Mouse (Mus musculus) CH12.LX (cell line): ENCODE data around the gene Ddx41. TPM values are rescaled to one million over a fixed set of nuclear protein-coding genes. Genes with fewer than 3 reads are reported as not detected.

Experiments used
- DNase-seq: peaks from one replicate; pipeline ENCODE4 v3.0.0-alpha.2; 2013; ENCODE audit errors: extremely low read depth
- H3K27ac ChIP-seq: 2 replicates; pipeline ENCODE4 v1.5.1; 2012; ENCODE audit warnings: low read depth, mild to moderate bottlenecking, control low read depth, moderate library complexity; ENCODE audit not compliant: insufficient read depth
- H3K27me3 ChIP-seq: replicated peaks from 2 replicates; pipeline ENCODE3; 2012; ENCODE audit warnings: inconsistent platforms
- H3K36me3 ChIP-seq, 2 experiments: replicated peaks in 1 of 2; 2 replicates each; pipeline versions ENCODE3 to v1.6.1; 2012; ENCODE audit warnings: inconsistent platforms in 1 of 2, low read length in 1 of 2, mild to moderate bottlenecking in 1 of 2, mixed read lengths in 1 of 2, moderate library complexity in 1 of 2; ENCODE audit not compliant: control insufficient read depth in 1 of 2, insufficient read depth in 1 of 2
- H3K4me1 ChIP-seq, 2 experiments: 2 replicates each; pipeline ENCODE4 v1.6.1; 2012; ENCODE audit warnings: inconsistent platforms in 1 of 2, moderate library complexity in 1 of 2; ENCODE audit not compliant: insufficient read depth in 2 of 2, control insufficient read depth in 1 of 2
- H3K4me2 ChIP-seq: 2 replicates; pipeline ENCODE4 v1.6.1; 2012; ENCODE audit warnings: low read depth, mild to moderate bottlenecking, control low read depth; ENCODE audit not compliant: poor library complexity, insufficient read depth, severe bottlenecking
- H3K4me3 ChIP-seq, 3 experiments: fragments of 150-350 bp in 1 of 3; sonication (generic) in 1 of 3; replicated peaks in 1 of 3; 2 replicates each; pipeline versions ENCODE3 to v1.5.1; 2011 to 2012; ENCODE audit warnings: low read depth in 2 of 3, low read length in 2 of 3, mild to moderate bottlenecking in 2 of 3, moderate library complexity in 2 of 3, control low read depth in 1 of 3, improper control_type of control experiment in 1 of 3, inconsistent platforms in 1 of 3, mixed read lengths in 1 of 3; ENCODE audit not compliant: poor library complexity in 1 of 3
- H3K79me2 ChIP-seq: replicated peaks from 2 replicates; pipeline ENCODE4 v1.6.1; 2012; ENCODE audit warnings: mild to moderate bottlenecking, moderate library complexity; ENCODE audit not compliant: control insufficient read depth, poor library complexity, insufficient read depth, severe bottlenecking; ENCODE audit errors: extremely low read depth
- H3K9ac ChIP-seq: 2 replicates; pipeline ENCODE4 v1.6.1; 2012; ENCODE audit warnings: low read depth, mild to moderate bottlenecking, control low read depth, moderate library complexity; ENCODE audit not compliant: insufficient read depth
- H3K9me3 ChIP-seq: replicated peaks from 2 replicates; pipeline ENCODE3; 2012; ENCODE audit warnings: low read length, inconsistent platforms, mixed read lengths
- BHLHE40 ChIP-seq: IDR thresholded peaks from 2 replicates; pipeline ENCODE4 v1.6.1; 2011; ENCODE audit warnings: mild to moderate bottlenecking, low read depth, low read length, improper control_type of control experiment
- CHD1 ChIP-seq: IDR thresholded peaks from 2 replicates; pipeline ENCODE4 v1.6.1; 2012; ENCODE audit warnings: low read depth, low read length, improper control_type of control experiment, inconsistent platforms
- CHD2 ChIP-seq: IDR thresholded peaks from 2 replicates; pipeline ENCODE4 v1.6.1; 2011; ENCODE audit warnings: low read length, improper control_type of control experiment
- CTCF ChIP-seq, 2 experiments: IDR thresholded peaks in 1 of 2; conservative IDR thresholded peaks in 1 of 2; 2 replicates each; pipeline ENCODE4 v1.5.1; 2011 to 2012; ENCODE audit warnings: low read depth in 2 of 2, low read length in 2 of 2, improper control_type of control experiment in 1 of 2, inconsistent platforms in 1 of 2, mild to moderate bottlenecking in 1 of 2, moderate library complexity in 1 of 2
- E2F4 ChIP-seq: IDR thresholded peaks from 2 replicates; pipeline ENCODE4 v1.6.1; 2011; ENCODE audit warnings: low read depth, low read length, improper control_type of control experiment; ENCODE audit not compliant: insufficient replicate concordance
- ELF1 ChIP-seq: IDR thresholded peaks from 2 replicates; pipeline ENCODE4 v1.6.1; 2014; ENCODE audit warnings: low read depth, mild to moderate bottlenecking, inconsistent platforms, low read length, improper control_type of control experiment
- EP300 ChIP-seq: IDR thresholded peaks from 2 replicates; pipeline ENCODE4 v1.6.1; 2011; ENCODE audit warnings: low read length, improper control_type of control experiment
- ETS1 ChIP-seq: conservative IDR thresholded peaks from 2 replicates; pipeline ENCODE4 v1.6.1; 2012; ENCODE audit warnings: low read depth, mild to moderate bottlenecking, inconsistent platforms, low read length, improper control_type of control experiment, moderate library complexity
- GABPA ChIP-seq: IDR thresholded peaks from 2 replicates; pipeline ENCODE4 v1.6.1; 2012; ENCODE audit warnings: low read depth, low read length, improper control_type of control experiment, inconsistent platforms; ENCODE audit not compliant: insufficient replicate concordance
- HCFC1 ChIP-seq: IDR thresholded peaks from 2 replicates; pipeline ENCODE4 v1.6.1; 2012; ENCODE audit warnings: low read depth, mild to moderate bottlenecking, inconsistent platforms, low read length, improper control_type of control experiment
- IRF4 ChIP-seq: IDR thresholded peaks from 2 replicates; pipeline ENCODE4 v1.6.1; 2014; ENCODE audit warnings: low read depth, mild to moderate bottlenecking, inconsistent platforms, low read length, improper control_type of control experiment
- JUN ChIP-seq: IDR thresholded peaks from 2 replicates; pipeline ENCODE4 v1.6.1; 2011; ENCODE audit warnings: low read depth, mild to moderate bottlenecking, low read length, improper control_type of control experiment, moderate library complexity; ENCODE audit not compliant: insufficient read depth
- JUND ChIP-seq: conservative IDR thresholded peaks from 2 replicates; pipeline ENCODE4 v1.6.1; 2011; ENCODE audit warnings: low read depth, low read length, improper control_type of control experiment
- KAT2A ChIP-seq: IDR thresholded peaks from 2 replicates; pipeline ENCODE4 v1.6.1; 2012; ENCODE audit warnings: low read length, improper control_type of control experiment, inconsistent platforms; ENCODE audit not compliant: insufficient replicate concordance
- MAFK ChIP-seq: IDR thresholded peaks from 2 replicates; pipeline ENCODE4 v1.6.1; 2011; ENCODE audit warnings: low read length, improper control_type of control experiment; ENCODE audit not compliant: insufficient replicate concordance
- MAX ChIP-seq: IDR thresholded peaks from 2 replicates; pipeline ENCODE4 v1.6.1; 2011; ENCODE audit warnings: low read length, improper control_type of control experiment
- MAZ ChIP-seq: IDR thresholded peaks from 2 replicates; pipeline ENCODE4 v1.6.1; 2012; ENCODE audit warnings: low read depth, mild to moderate bottlenecking, inconsistent platforms, low read length, improper control_type of control experiment, moderate library complexity
- MEF2A ChIP-seq: IDR thresholded peaks from 2 replicates; pipeline ENCODE4 v1.6.1; 2014; ENCODE audit warnings: low read depth, mild to moderate bottlenecking, inconsistent platforms, low read length, improper control_type of control experiment, borderline replicate concordance
- MXI1 ChIP-seq: IDR thresholded peaks from 2 replicates; pipeline ENCODE4 v1.6.1; 2011; ENCODE audit warnings: mild to moderate bottlenecking, low read depth, low read length, improper control_type of control experiment
- MYC ChIP-seq: IDR thresholded peaks from 2 replicates; pipeline ENCODE4 v1.6.1; 2011; ENCODE audit warnings: low read depth, mild to moderate bottlenecking, improper control_type of control experiment, low read length
- NELFE ChIP-seq: IDR thresholded peaks from 2 replicates; pipeline ENCODE4 v1.6.1; 2011; ENCODE audit warnings: low read depth, low read length, improper control_type of control experiment
- NRF1 ChIP-seq: IDR thresholded peaks from 2 replicates; pipeline ENCODE4 v1.6.1; 2014; ENCODE audit warnings: low read depth, mild to moderate bottlenecking, inconsistent platforms, low read length, improper control_type of control experiment, moderate library complexity
- PAX5 ChIP-seq: IDR thresholded peaks from 2 replicates; pipeline ENCODE4 v1.6.1; 2012; ENCODE audit warnings: low read length, inconsistent platforms, mixed read lengths
- POLR2A ChIP-seq: IDR thresholded peaks from 2 replicates; pipeline ENCODE4 v1.6.1; 2011; ENCODE audit warnings: low read depth, mild to moderate bottlenecking, improper control_type of control experiment, low read length
- POLR2AphosphoS2 ChIP-seq: IDR thresholded peaks from 2 replicates; pipeline ENCODE4 v1.6.1; 2011; ENCODE audit warnings: low read depth, low read length, improper control_type of control experiment
- RAD21 ChIP-seq: IDR thresholded peaks from 2 replicates; pipeline ENCODE4 v1.6.1; 2011; ENCODE audit warnings: low read depth, mild to moderate bottlenecking, low read length, improper control_type of control experiment, moderate library complexity
- RCOR1 ChIP-seq: conservative IDR thresholded peaks from 2 replicates; pipeline ENCODE4 v1.6.1; 2012; ENCODE audit warnings: low read depth, mild to moderate bottlenecking, inconsistent platforms, low read length, improper control_type of control experiment
- SIN3A ChIP-seq: IDR thresholded peaks from 2 replicates; pipeline ENCODE4 v1.6.1; 2012; ENCODE audit warnings: low read length, improper control_type of control experiment, inconsistent platforms
- SMC3 ChIP-seq: IDR thresholded peaks from 2 replicates; pipeline ENCODE4 v1.6.1; 2011; ENCODE audit warnings: low read depth, low read length, improper control_type of control experiment
- TBP ChIP-seq: conservative IDR thresholded peaks from 2 replicates; pipeline ENCODE4 v1.6.1; 2011; ENCODE audit warnings: low read depth, low read length, improper control_type of control experiment
- TCF12 ChIP-seq: IDR thresholded peaks from 2 replicates; pipeline ENCODE4 v1.6.1; 2014; ENCODE audit warnings: low read depth, mild to moderate bottlenecking, inconsistent platforms, low read length, improper control_type of control experiment
- UBTF ChIP-seq: IDR thresholded peaks from 2 replicates; pipeline ENCODE4 v1.6.1; 2012; ENCODE audit warnings: low read depth, mild to moderate bottlenecking, inconsistent platforms, low read length, improper control_type of control experiment, moderate library complexity
- USF1 ChIP-seq: IDR thresholded peaks from 2 replicates; pipeline ENCODE4 v1.6.1; 2014; ENCODE audit warnings: low read depth, mild to moderate bottlenecking, inconsistent platforms, low read length, improper control_type of control experiment
- USF2 ChIP-seq: conservative IDR thresholded peaks from 2 replicates; pipeline ENCODE4 v1.6.1; 2011; ENCODE audit warnings: low read depth, low read length, improper control_type of control experiment
- ZC3H11A ChIP-seq: IDR thresholded peaks from 2 replicates; pipeline ENCODE4 v1.6.1; 2012; ENCODE audit warnings: low read depth, mild to moderate bottlenecking, inconsistent platforms, low read length, improper control_type of control experiment
- ZKSCAN1 ChIP-seq: IDR thresholded peaks from 2 replicates; pipeline ENCODE4 v1.6.1; 2012; ENCODE audit warnings: low read depth, inconsistent platforms, low read length, improper control_type of control experiment, borderline replicate concordance
- ZMIZ1 ChIP-seq: IDR thresholded peaks from 2 replicates; pipeline ENCODE4 v1.6.1; 2012; ENCODE audit warnings: low read depth, mild to moderate bottlenecking, inconsistent platforms, low read length, improper control_type of control experiment
- ZNF384 ChIP-seq: IDR thresholded peaks from 2 replicates; pipeline ENCODE4 v1.6.1; 2012; ENCODE audit warnings: low read depth, low read length, improper control_type of control experiment, inconsistent platforms
- dilution Hi-C: fragments of 300-500 bp; cut with MboI; formaldehyde crosslinking; loops from 2 replicates; pipeline ENCODE4 v1.14.3; 2020; ENCODE audit warnings: low sequenced_read_pairs; ENCODE audit not compliant: extremely low pct_unique_long_range_greater_than_20kb, extremely low pct_ligation_motif_present
- in situ Hi-C: fragments of 300-500 bp; cut with MboI; formaldehyde crosslinking; loops from 3 replicates; pipeline ENCODE4 v1.14.3; 2019; ENCODE audit warnings: low sequenced_read_pairs, low pct_ligation_motif_present, low pct_unique_long_range_greater_than_20kb, mixed read lengths
- polyA plus RNA-seq: library from polyadenylated mRNA; unstranded; fragments of >175 nt; gene quantifications from 2 replicates; pipeline ENCODE4 v1.2.1, GENCODE M21; 2012; ENCODE audit warnings: low read depth; ENCODE audit not compliant: insufficient read length
- total RNA-seq, 2 experiments: library from RNA; depleted of rRNA; stranded (reverse); fragments of 300-350 nt in 1 of 2; fragments of >200 nt in 1 of 2; gene quantifications; 2 replicates each; pipeline ENCODE4 v1.2.3; 2012 to 2014

Gene Ddx41
- total and polyA plus RNA-seq, 3 experiments = 56.6 to 107 (median 95.3) TPM

DNA sequence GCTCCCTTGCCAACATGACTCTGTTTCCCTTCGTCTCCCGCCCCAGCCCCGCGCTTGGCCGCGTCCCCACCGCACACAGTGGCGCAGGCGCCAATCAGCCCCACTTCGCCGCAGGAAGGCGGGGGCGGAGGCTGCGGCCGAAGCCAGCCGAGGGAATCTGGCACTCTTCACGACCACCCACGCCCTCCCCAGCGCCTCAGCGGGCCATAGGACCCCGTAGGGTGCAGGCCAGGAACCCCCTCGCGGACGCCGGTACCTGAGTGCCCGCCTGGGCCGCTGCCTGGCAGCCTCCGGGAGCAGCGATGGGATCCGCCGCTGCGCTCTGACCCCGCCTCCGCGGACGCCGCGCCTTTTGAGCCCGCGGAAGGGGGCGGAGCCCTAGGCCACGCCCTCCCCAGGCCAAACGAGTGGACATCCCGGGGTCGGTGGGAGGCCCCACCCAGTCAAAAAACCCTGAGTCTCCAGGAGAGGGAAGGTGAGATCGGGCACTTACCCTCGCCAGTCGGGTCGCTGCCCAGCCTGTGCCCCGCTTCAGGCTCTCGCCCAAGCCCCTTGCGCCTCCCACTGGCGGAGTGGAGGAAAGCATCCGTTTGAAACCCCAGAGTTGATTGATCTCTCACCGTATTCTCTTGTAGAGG is 23.2 kb downstream of the Ddx41 start, which contains the start of gene Pdlim7:
Pdlim7 (minus strand) TSS at position 566 of the 638 bp plus-strand sequence.
- Histone ChIP-seq H3K27me3 (peaks cover 11% of the 10 kb centered on the region), H3K79me2 (no peaks in the 10 kb centered on the region)
- DNase-seq = peak; percentile 80
- no peak for TF ChIP-seq MAFK
- no peak for TF ChIP-seq HCFC1
- TF ChIP-seq ETS1 = no peak
- TF ChIP-seq POLR2A = peak; percentile 99
- TF ChIP-seq POLR2AphosphoS2 = peak; percentile 93
- peak; percentile 79 for TF ChIP-seq SMC3
- TF ChIP-seq NRF1 = peak; percentile 70
- peak; percentile 71 for TF ChIP-seq TCF12
- no peak for TF ChIP-seq ZC3H11A
- TF ChIP-seq JUND = no peak
- TF ChIP-seq RCOR1 = no peak
- no peak for TF ChIP-seq ZKSCAN1
- peak; percentile 77 for TF ChIP-seq RAD21
- TF ChIP-seq PAX5 = no peak
- TF ChIP-seq CTCF (conservative IDR thresholded peaks at IDR 0.05 in 1 of 2, IDR thresholded peaks at IDR 0.05 in 1 of 2; ENCODE audit: low read depth in 2 of 2, low read length in 2 of 2) = peak; percentile 33 to 89
- no peak for TF ChIP-seq EP300
- TF ChIP-seq IRF4 = peak; percentile 30; the same call in 1 of the 2 replicates
- no peak for TF ChIP-seq JUN
- no peak for TF ChIP-seq MAX
- TF ChIP-seq ZMIZ1 = peak; percentile 98
- TF ChIP-seq CHD1 = no peak
- no peak for TF ChIP-seq KAT2A
- peak; percentile 46 for TF ChIP-seq ELF1
- no peak for TF ChIP-seq ZNF384
- TF ChIP-seq GABPA = no peak
- peak; percentile 94 for TF ChIP-seq TBP
- peak; percentile 73 for TF ChIP-seq MXI1
- TF ChIP-seq MEF2A = no peak
- TF ChIP-seq MYC = no peak; the same call in 1 of the 2 replicates
- TF ChIP-seq UBTF = no peak
- no peak for TF ChIP-seq USF1
- TF ChIP-seq NELFE = peak; percentile 98
- no peak for TF ChIP-seq CHD2
- no peak for TF ChIP-seq USF2
- TF ChIP-seq MAZ = peak; percentile 77
- peak; percentile 53; the same call in 1 of the 2 replicates for TF ChIP-seq SIN3A
- TF ChIP-seq E2F4 = no peak
- TF ChIP-seq BHLHE40 = no peak
- TF ChIP-seq, all 38 proteins: peak for 15
- peak within 1 kb of the TSS; percentile 80 for H3K4me2 ChIP-seq
- peak within 1 kb of the TSS; percentile 73 to 83 (median 81) for H3K4me3 ChIP-seq
- H3K9me3 ChIP-seq = no peaks in the 10 kb centered on the region
- dilution Hi-C loops (no loop called here), in situ Hi-C loops (no loop called here)
- peaks cover 24 to 38% of the 10 kb centered on the region in 2 experiments for H3K4me1 ChIP-seq
- peaks cover 10 to 23% of the 10 kb centered on the region in 2 experiments for H3K36me3 ChIP-seq
- H3K27ac ChIP-seq = no peak within 1 kb of the TSS
- peak within 1 kb of the TSS; percentile 51 for H3K9ac ChIP-seq
